Mouse (Mus musculus): ENCODE measurements around the gene Acaca.
"Not testable (repeated sequence)": the region's sequence is repeated elsewhere in the genome, so short reads cannot be mapped to it uniquely, and the experiment has no call there.

The Acaca gene

DNA sequence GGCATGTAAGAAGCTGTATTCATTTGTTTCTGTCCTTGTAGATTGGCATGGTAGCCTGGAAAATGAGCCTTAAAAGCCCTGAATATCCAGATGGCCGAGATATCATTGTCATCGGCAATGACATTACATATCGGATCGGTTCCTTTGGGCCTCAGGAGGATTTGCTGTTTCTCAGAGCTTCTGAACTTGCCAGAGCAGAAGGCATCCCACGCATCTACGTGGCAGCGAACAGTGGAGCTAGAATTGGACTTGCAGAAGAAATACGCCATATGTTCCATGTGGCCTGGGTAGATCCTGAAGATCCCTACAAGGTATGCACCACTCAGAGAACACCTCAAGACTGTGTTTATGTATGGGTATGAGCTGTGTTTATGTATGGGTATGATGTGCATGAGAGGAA, 208.8 kb downstream of the Acaca start:
- DNase-seq (ENCODE audit: low spot score): not testable (repeated sequence)

- DNase-seq (ENCODE audit: low spot score): no peak
These were observed 211.2 kb downstream of the Acaca start for GRCm38 (mm10) chr11:84340630-84341029.

- DNase-seq (ENCODE audit: low spot score): no peak
These were observed 215.2 kb downstream of the Acaca start for GRCm38 (mm10) chr11:84344522-84345236.

- DNase-seq (ENCODE audit: low spot score): no peak
These were observed 218.3 kb downstream of the Acaca start for GRCm38 (mm10) chr11:84347766-84348165.

DNA sequence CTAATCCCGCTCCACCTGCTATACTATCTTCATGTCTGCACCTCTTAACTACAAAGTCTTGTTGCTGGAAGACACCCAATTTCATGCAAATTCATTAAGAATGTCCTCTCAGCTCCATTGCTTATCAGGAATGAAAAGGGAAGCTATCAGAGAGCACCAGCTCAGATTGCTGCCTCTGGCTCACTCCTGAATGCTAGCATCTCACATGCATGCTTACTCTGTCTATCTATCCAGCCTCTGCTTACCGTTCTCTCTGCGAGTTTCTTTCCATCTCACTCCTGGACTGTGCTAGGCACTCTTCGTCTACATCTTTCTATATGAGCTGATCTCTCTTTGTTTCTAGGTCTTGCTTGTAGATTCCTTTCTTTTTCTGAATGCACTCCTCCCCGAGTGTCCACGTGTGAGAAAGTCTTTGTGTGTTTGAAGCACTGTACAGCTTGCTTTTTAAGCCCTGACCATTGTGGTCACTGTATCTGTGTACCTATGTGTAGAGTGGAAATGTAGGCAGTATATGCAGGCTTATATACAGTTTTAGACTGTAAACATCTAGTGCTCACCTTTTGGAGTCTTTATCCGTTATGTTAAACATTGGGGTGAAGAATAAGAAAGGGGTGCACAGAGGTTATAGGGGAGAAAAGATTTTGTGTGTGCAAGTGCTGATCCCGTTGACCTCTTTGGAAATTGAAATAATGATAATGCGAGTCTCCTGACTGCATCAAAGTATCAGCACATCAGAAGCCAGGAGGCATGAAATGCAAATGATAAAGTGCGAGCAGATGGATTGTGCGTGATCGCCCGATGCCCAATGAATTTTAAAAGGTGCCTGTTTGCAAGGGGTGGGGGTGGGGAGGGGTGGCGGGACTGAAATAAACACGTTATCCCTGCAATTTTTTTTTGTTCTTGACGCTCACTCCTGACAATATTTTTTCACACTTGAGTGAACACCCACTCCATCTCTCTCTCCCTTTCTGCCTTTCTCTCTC, 219.7 kb downstream of the Acaca start:
- DNase-seq (ENCODE audit: low spot score): no peak

- no peak for DNase-seq (ENCODE audit: low spot score)
These were observed 221.7 kb downstream of the Acaca start for GRCm38 (mm10) chr11:84351150-84351549.

- no peak for DNase-seq (ENCODE audit: low spot score)
These were observed 223.7 kb downstream of the Acaca start for GRCm38 (mm10) chr11:84353058-84353726.

GRCm38 (mm10) chr11:84357304-84357703, 227.8 kb downstream of the Acaca start:
- no peak for DNase-seq (ENCODE audit: low spot score)

- DNase-seq (ENCODE audit: low spot score): no peak
These were observed 228.3 kb downstream of the Acaca start for GRCm38 (mm10) chr11:84357771-84358170.

GRCm38 (mm10) chr11:84361551-84361950, 232.1 kb downstream of the Acaca start:
- DNase-seq (ENCODE audit: low spot score): no peak

GRCm38 (mm10) chr11:84362633-84363243, 233.3 kb downstream of the Acaca start:
- DNase-seq (ENCODE audit: low spot score): no peak

- DNase-seq (ENCODE audit: low spot score): no peak
These were observed 235.8 kb downstream of the Acaca start for GRCm38 (mm10) chr11:84365313-84365712.

- no peak for DNase-seq (ENCODE audit: low spot score)
These were observed 239.4 kb downstream of the Acaca start for GRCm38 (mm10) chr11:84368902-84369301.

DNA sequence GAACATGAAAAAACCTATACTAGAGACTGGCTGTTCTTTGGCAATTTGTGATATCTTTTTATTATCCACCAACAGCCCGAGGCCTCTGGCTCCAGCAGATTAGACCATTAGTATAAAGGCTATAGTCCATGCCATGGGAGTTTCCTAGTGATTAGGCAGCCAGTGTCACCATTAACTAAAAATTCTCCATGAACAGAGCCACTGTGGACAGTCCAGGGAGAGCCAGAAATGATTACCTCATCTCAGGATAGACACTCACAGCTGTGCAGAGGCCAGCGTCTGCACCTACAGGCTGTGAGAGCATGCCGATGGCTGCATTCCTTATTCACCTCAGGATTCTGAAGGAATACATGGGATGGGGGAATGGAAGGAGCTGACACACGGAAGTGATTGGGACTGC, 243.7 kb downstream of the Acaca start:
- DNase-seq (ENCODE audit: low spot score): no peak

DNA sequence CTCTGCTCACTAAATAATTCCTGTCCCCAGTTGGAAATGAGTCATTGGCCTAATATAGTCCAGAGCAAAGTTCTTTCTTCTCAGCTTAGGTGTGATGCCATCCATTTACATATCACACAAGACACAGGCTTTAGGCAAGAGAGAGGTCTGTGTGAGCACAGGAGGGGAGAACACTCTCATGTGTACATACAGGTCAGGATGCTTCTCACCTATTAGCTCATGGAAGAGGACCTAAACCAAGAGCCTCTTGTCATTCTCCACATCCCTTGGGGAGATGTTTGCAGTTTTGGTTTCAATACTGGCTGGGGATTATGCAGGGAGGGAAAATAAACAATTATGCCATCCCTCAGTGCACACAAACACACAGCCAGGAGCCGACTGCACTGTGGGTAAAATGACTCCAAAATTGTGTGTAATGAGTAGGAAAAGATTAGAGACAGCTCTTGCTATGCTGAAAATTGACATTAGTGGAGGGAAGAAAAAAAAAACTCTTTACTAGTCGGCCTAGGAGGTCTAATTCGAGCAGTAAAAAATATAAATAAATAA, 246.6 kb downstream of the Acaca start:
- no peak for DNase-seq (ENCODE audit: low spot score)

GRCm38 (mm10) chr11:84376510-84377365, 247.3 kb downstream of the Acaca start:
- DNase-seq (ENCODE audit: low spot score): no peak

- no peak for DNase-seq (ENCODE audit: low spot score)
These were observed 253.0 kb downstream of the Acaca start for GRCm38 (mm10) chr11:84382450-84382849.

- no peak for DNase-seq (ENCODE audit: low spot score)
These were observed 254.4 kb downstream of the Acaca start for GRCm38 (mm10) chr11:84383891-84384290.

DNA sequence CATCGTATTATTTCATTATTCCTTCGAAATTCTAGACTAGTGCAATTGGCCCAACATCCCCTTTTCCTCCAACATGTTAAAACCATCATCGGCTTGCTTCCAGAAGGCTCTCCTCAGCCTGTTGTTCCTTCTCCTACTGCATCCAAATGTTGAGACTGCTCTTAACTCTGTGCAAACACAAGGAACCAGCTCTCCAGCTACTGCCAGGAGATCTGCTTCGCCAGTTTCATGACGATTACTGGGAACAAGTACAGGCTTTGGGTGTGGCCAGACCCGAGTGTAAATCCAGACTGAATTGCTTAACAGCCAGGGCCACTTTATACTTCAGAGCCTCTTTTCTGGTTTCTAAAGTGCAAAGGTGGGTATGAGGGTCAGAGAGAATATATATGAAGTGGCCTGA, 259.9 kb downstream of the Acaca start:
- no peak for DNase-seq (ENCODE audit: low spot score)

- no peak for DNase-seq (ENCODE audit: low spot score)
These were observed 261.7 kb downstream of the Acaca start for GRCm38 (mm10) chr11:84391126-84391525.

GRCm38 (mm10) chr11:84392066-84392465, 262.6 kb downstream of the Acaca start:
- DNase-seq (ENCODE audit: low spot score): not testable (repeated sequence)

Measured in ovary, adult 18-20 months (tissue).